In genomic region chr16:17234499-17234895, GRCm38 (mm10) we compare ENCODE assay signal across 7 mouse cellular contexts. TPM values are rescaled to one million over a fixed set of nuclear protein-coding genes. Genes with fewer than 3 reads are reported as not detected.
DNase-seq lines count a peak whose midpoint lies in the region; ATAC-seq and TF ChIP-seq lines count a peak whose summit lies in the region.

No protein-coding gene starts in this region.

- no peak for TF ChIP-seq CTCF in C2C12 (IDR thresholded peaks at IDR 0.05; ENCODE audit: control insufficient read depth, insufficient read depth, insufficient read length)

- H3K27me3 ChIP-seq in C2C12 (ENCODE audit: control insufficient read depth, insufficient read depth, insufficient read length) = no peaks in the 10 kb centered on the region
- peaks cover 4% of the 10 kb centered on the region for H3K27me3 ChIP-seq in hindbrain, embryonic 10.5 days (ENCODE audit: insufficient read depth, poor library complexity, severe bottlenecking)
- no peaks in the 10 kb centered on the region for H3K27me3 ChIP-seq in limb, embryonic 14.5 days (ENCODE audit: control insufficient read depth, insufficient read depth, low read length)
- no peaks in the 10 kb centered on the region for H3K27me3 ChIP-seq in neural tube, embryonic 13.5 days

- no peak for ATAC-seq in limb, embryonic 14.5 days (ENCODE audit: low FRiP score, low read depth)
- no peak; the same call in 1 of the 2 replicates for ATAC-seq in neural tube, embryonic 13.5 days (ENCODE audit: low read depth)

- DNase-seq in ES-CJ7 (ENCODE audit: low read depth, low spot score) = peak; percentile 67
- peak; percentile 59 for DNase-seq in embryo, embryonic 9.5 days (ENCODE audit: extremely low spot score)
- peak; percentile 60 for DNase-seq in hindbrain, embryonic 10.5 days (ENCODE audit: low spot score)
- DNase-seq in limb, embryonic 14.5 days (ENCODE audit: low spot score) = peak; percentile 72
- no peak for DNase-seq in spleen, adult 18-20 months

- peak overlapping the region; percentile 85 for H3K9ac ChIP-seq in limb, embryonic 14.5 days (ENCODE audit: low read depth, low read length, severe bottlenecking)
- peak overlapping the region; percentile 90 for H3K9ac ChIP-seq in neural tube, embryonic 13.5 days

- peak overlapping the region; percentile 74 for H3K4me3 ChIP-seq in C2C12 (ENCODE audit: insufficient read depth, poor library complexity, severe bottlenecking)
- H3K4me3 ChIP-seq in hindbrain, embryonic 10.5 days = peak overlapping the region; percentile 74
- peak overlapping the region; percentile 74 for H3K4me3 ChIP-seq in limb, embryonic 14.5 days (replicated peaks; ENCODE audit: low read length)
- H3K4me3 ChIP-seq in neural tube, embryonic 13.5 days = peak overlapping the region; percentile 82

- H3K79me3 ChIP-seq in C2C12 (ENCODE audit: low read depth) = peaks cover 9% of the 10 kb centered on the region

- H3K79me2 ChIP-seq in C2C12 (ENCODE audit: control insufficient read depth, insufficient read depth) = peaks cover 48% of the 10 kb centered on the region

- no peak for TF ChIP-seq POLR2A in limb, embryonic 14.5 days (IDR thresholded peaks at IDR 0.05; ENCODE audit: borderline replicate concordance, extremely low read depth, insufficient read depth, insufficient read length)

- H3K36me3 ChIP-seq in C2C12 (ENCODE audit: control insufficient read depth, insufficient read depth) = no peaks in the 10 kb centered on the region
- H3K36me3 ChIP-seq in hindbrain, embryonic 10.5 days = peaks cover 3% of the 10 kb centered on the region; the same call in 1 of the 2 replicates
- H3K36me3 ChIP-seq in limb, embryonic 14.5 days (ENCODE audit: control insufficient read depth, insufficient read depth, low read length) = no peaks in the 10 kb centered on the region
- no peaks in the 10 kb centered on the region for H3K36me3 ChIP-seq in neural tube, embryonic 13.5 days

- peak overlapping the region; percentile 77 for H3ac ChIP-seq in C2C12 (ENCODE audit: control insufficient read depth, insufficient read length, low read depth)

- H3K4me2 ChIP-seq in limb, embryonic 14.5 days (replicated peaks; ENCODE audit: low read depth, low read length, severe bottlenecking) = peak overlapping the region; percentile 71
- H3K4me2 ChIP-seq in neural tube, embryonic 13.5 days = peak overlapping the region; percentile 75

- peaks cover 6% of the 10 kb centered on the region; the same call in 1 of the 2 replicates for H3K9me3 ChIP-seq in hindbrain, embryonic 10.5 days
- H3K9me3 ChIP-seq in limb, embryonic 14.5 days (ENCODE audit: control insufficient read depth, low read length) = no peaks in the 10 kb centered on the region
- no peaks in the 10 kb centered on the region for H3K9me3 ChIP-seq in neural tube, embryonic 13.5 days

- peak overlapping the region; percentile 99 for H3K27ac ChIP-seq in hindbrain, embryonic 10.5 days
- H3K27ac ChIP-seq in limb, embryonic 14.5 days (replicated peaks; ENCODE audit: low read depth, low read length) = peak overlapping the region; percentile 89; the same call in 1 of the 2 replicates
- peak overlapping the region; percentile 96 for H3K27ac ChIP-seq in neural tube, embryonic 13.5 days (replicated peaks)

- 3% methylated on average over 12 of the region's 12 CpGs for WGBS in hindbrain, embryonic 10.5 days
- under 1% methylated on average over 12 of the region's 12 CpGs for WGBS in limb, embryonic 14.5 days
- WGBS in neural tube, embryonic 13.5 days = 3% methylated on average over 12 of the region's 12 CpGs

- H3K4me1 ChIP-seq in hindbrain, embryonic 10.5 days (replicated peaks) = peaks cover 51% of the 10 kb centered on the region
- peaks cover 27% of the 10 kb centered on the region for H3K4me1 ChIP-seq in limb, embryonic 14.5 days (ENCODE audit: control insufficient read depth, insufficient read depth, low read length)
- H3K4me1 ChIP-seq in neural tube, embryonic 13.5 days (replicated peaks) = peaks cover 54% of the 10 kb centered on the region

TF ChIP-seq in C2C12, 6 proteins besides CTCF, POLR2A, EP300 and RAD21:
- TF ChIP-seq MAX (IDR thresholded peaks at IDR 0.05) (no peak), FOSL1 (IDR thresholded peaks at IDR 0.05; ENCODE audit: insufficient read depth, low read length, poor library complexity, severe bottlenecking) (no peak), MYOG (IDR thresholded peaks at IDR 0.05; ENCODE audit: control insufficient read depth, extremely low read depth, insufficient read length) (no peak), MYOD1 (IDR thresholded peaks at IDR 0.05; ENCODE audit: control insufficient read depth, insufficient read length, low read depth) (no peak), CEBPB (IDR thresholded peaks at IDR 0.05; ENCODE audit: low read depth) (no peak), USF1 (IDR thresholded peaks at IDR 0.05; ENCODE audit: low read depth) (no peak)

RNA-seq across cellular contexts. Expression of gene Hic2, which starts 1.1 kb away (rescaled TPM):
- 1.1 TPM for polyA plus RNA-seq in C2C12 (2012; fragmentation: generic; extraction: Trizol)
- polyA plus RNA-seq in hindbrain, embryonic 10.5 days (2016; fragmentation: Nextera tagmentation; extraction: Ambion mirVana) = 16.1 and 18.0 TPM in 2 replicates
- 7.8 and 9.1 TPM in 2 replicates for polyA plus RNA-seq in limb, embryonic 14.5 days (2012; rRNA removed)
- 4.6 and 4.9 TPM in 2 replicates for polyA plus RNA-seq in limb, embryonic 14.5 days (2014; fragmentation: Nextera tagmentation; extraction: Ambion mirVana)
- polyA plus RNA-seq in neural tube, embryonic 13.5 days (2015; fragmentation: Nextera tagmentation; extraction: Ambion mirVana) = 7.8 and 8.2 TPM in 2 replicates

RNA-seq across cellular contexts. Expression of gene Rimbp3, which starts 26.1 kb away (rescaled TPM):
- polyA plus RNA-seq in C2C12 (2012; fragmentation: generic; extraction: Trizol) = 0.02 TPM
- polyA plus RNA-seq in hindbrain, embryonic 10.5 days (2016; fragmentation: Nextera tagmentation; extraction: Ambion mirVana) = 1.6 and 1.9 TPM in 2 replicates
- 0.21 and 0.22 TPM in 2 replicates for polyA plus RNA-seq in limb, embryonic 14.5 days (2012; rRNA removed)
- 0.17 and 0.26 TPM in 2 replicates for polyA plus RNA-seq in limb, embryonic 14.5 days (2014; fragmentation: Nextera tagmentation; extraction: Ambion mirVana)
- polyA plus RNA-seq in neural tube, embryonic 13.5 days (2015; fragmentation: Nextera tagmentation; extraction: Ambion mirVana) = 1.5 TPM in 2 replicates

RNA-seq across cellular contexts. Expression of gene Ube2l3, which starts 32.0 kb away (rescaled TPM):
- polyA plus RNA-seq in C2C12 (2012; fragmentation: generic; extraction: Trizol) = 135 TPM
- 394 and 407 TPM in 2 replicates for polyA plus RNA-seq in hindbrain, embryonic 10.5 days (2016; fragmentation: Nextera tagmentation; extraction: Ambion mirVana)
- 91.1 and 124 TPM in 2 replicates for polyA plus RNA-seq in limb, embryonic 14.5 days (2012; rRNA removed)
- 304 and 323 TPM in 2 replicates for polyA plus RNA-seq in limb, embryonic 14.5 days (2014; fragmentation: Nextera tagmentation; extraction: Ambion mirVana)
- polyA plus RNA-seq in neural tube, embryonic 13.5 days (2015; fragmentation: Nextera tagmentation; extraction: Ambion mirVana) = 326 and 357 TPM in 2 replicates

RNA-seq across cellular contexts. Expression of gene Tmem191c, which starts 41.4 kb away (rescaled TPM):
- polyA plus RNA-seq in C2C12 (2012; fragmentation: generic; extraction: Trizol) = 1.3 TPM
- polyA plus RNA-seq in hindbrain, embryonic 10.5 days (2016; fragmentation: Nextera tagmentation; extraction: Ambion mirVana) = 7.2 and 11.1 TPM in 2 replicates
- polyA plus RNA-seq in limb, embryonic 14.5 days (2012; rRNA removed) = 23.8 and 28.2 TPM in 2 replicates
- polyA plus RNA-seq in limb, embryonic 14.5 days (2014; fragmentation: Nextera tagmentation; extraction: Ambion mirVana) = 7.5 and 8.2 TPM in 2 replicates
- polyA plus RNA-seq in neural tube, embryonic 13.5 days (2015; fragmentation: Nextera tagmentation; extraction: Ambion mirVana) = 31.9 and 35.1 TPM in 2 replicates

Comparison
In these comparisons a context has a peak if more than half of its experiments do, and no peak if none do; other contexts are left out.
1. DNase-seq: peak in ES-CJ7 (single experiment), embryo, embryonic 9.5 days (single experiment), hindbrain, embryonic 10.5 days (single experiment) and limb, embryonic 14.5 days (single experiment); none in spleen, adult 18-20 months (0 of 2).
2. Peak in every context shown above with its lines, with median percentiles within 50 percentile points of each other: H3K4me3 ChIP-seq and H3K27ac ChIP-seq.